Mouse (Mus musculus): ENCODE data around the gene Grip1. TPM values are rescaled to one million over a fixed set of nuclear protein-coding genes. Genes with fewer than 3 reads are reported as not detected.

Grip1 gene
- polyA plus RNA-seq, 1 experiment from 2014 or later = 17.8 TPM

GRCm38 (mm10) chr10:119735011-119735992, 281.7 kb downstream of the Grip1 start:
- Histone ChIP-seq H3K36me3 (ENCODE audit: control insufficient read depth, insufficient read depth, low read length) (no peaks in the 10 kb centered on the region), H3K4me2 (ENCODE audit: low read length) (no peak overlapping the region), H3K9me3 (ENCODE audit: control insufficient read depth, low read length) (no peaks in the 10 kb centered on the region), H3K4me1 (ENCODE audit: control insufficient read depth, insufficient read depth, low read length) (no peaks in the 10 kb centered on the region), H3K4me3 (replicated peaks; ENCODE audit: low read depth, low read length) (no peak overlapping the region), H3K9ac (replicated peaks; ENCODE audit: low read length) (no peak overlapping the region), H3K27me3 (ENCODE audit: control insufficient read depth, insufficient read depth, low read length) (no peaks in the 10 kb centered on the region), H3K27ac (replicated peaks; ENCODE audit: low read depth, low read length) (no peak overlapping the region)
- WGBS = 81% methylated on average over 19 of the region's 19 CpGs
- ATAC-seq (ENCODE audit: low FRiP score, low TSS enrichment) (no peak), DNase-seq (no peak)

- 91% methylated on average over 7 of the region's 7 CpGs for WGBS
- Histone ChIP-seq H3K36me3 (ENCODE audit: control insufficient read depth, insufficient read depth, low read length) (no peaks in the 10 kb centered on the region), H3K9me3 (ENCODE audit: control insufficient read depth, low read length) (no peaks in the 10 kb centered on the region), H3K4me2 (ENCODE audit: low read length) (no peak overlapping the region), H3K27ac (replicated peaks; ENCODE audit: low read depth, low read length) (no peak overlapping the region), H3K9ac (replicated peaks; ENCODE audit: low read length) (no peak overlapping the region), H3K4me3 (replicated peaks; ENCODE audit: low read depth, low read length) (no peak overlapping the region), H3K4me1 (ENCODE audit: control insufficient read depth, insufficient read depth, low read length) (no peaks in the 10 kb centered on the region), H3K27me3 (ENCODE audit: control insufficient read depth, insufficient read depth, low read length) (no peaks in the 10 kb centered on the region)
- ATAC-seq (ENCODE audit: low FRiP score, low TSS enrichment) = no peak
- no peak for DNase-seq
These were observed 285.8 kb downstream of the Grip1 start for GRCm38 (mm10) chr10:119739466-119739865.

GRCm38 (mm10) chr10:119742722-119743121, 289.1 kb downstream of the Grip1 start:
- no peak overlapping the region for H3K9ac ChIP-seq (replicated peaks; ENCODE audit: low read length)
- H3K27ac ChIP-seq (replicated peaks; ENCODE audit: low read depth, low read length) = no peak overlapping the region
- DNase-seq = no peak
- no peaks in the 10 kb centered on the region for H3K36me3 ChIP-seq (ENCODE audit: control insufficient read depth, insufficient read depth, low read length)
- H3K4me2 ChIP-seq (ENCODE audit: low read length) = no peak overlapping the region
- no peak for ATAC-seq (ENCODE audit: low FRiP score, low TSS enrichment)
- H3K9me3 ChIP-seq (ENCODE audit: control insufficient read depth, low read length) = no peaks in the 10 kb centered on the region
- H3K4me3 ChIP-seq (replicated peaks; ENCODE audit: low read depth, low read length) = no peak overlapping the region
- 92% methylated on average over 8 of the region's 8 CpGs for WGBS
- no peaks in the 10 kb centered on the region for H3K27me3 ChIP-seq (ENCODE audit: control insufficient read depth, insufficient read depth, low read length)
- no peaks in the 10 kb centered on the region for H3K4me1 ChIP-seq (ENCODE audit: control insufficient read depth, insufficient read depth, low read length)

DNA sequence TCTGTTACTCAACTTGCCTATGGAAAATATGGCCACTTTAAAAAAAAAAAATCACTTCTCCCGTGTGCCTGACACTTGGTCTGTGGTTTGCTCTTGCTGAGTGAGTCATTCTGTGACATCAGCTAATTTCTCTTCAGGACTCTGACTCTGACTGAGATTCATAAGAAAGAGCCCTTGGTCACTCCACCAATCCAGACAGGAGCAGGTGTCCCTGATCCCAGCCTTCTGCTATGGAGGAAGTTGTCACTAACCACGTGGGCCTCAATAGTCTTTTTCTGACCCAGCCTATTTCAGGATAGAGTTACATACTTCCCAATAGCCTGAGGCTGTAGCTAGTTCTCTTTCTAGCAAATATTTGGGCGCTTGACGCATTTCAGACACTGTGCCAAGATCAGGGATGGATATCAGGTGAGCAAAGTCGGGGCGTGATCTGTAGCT, 298.8 kb downstream of the Grip1 start:
- Histone ChIP-seq H3K4me3 (replicated peaks; ENCODE audit: low read depth, low read length) (no peak overlapping the region), H3K27ac (replicated peaks; ENCODE audit: low read depth, low read length) (no peak overlapping the region), H3K4me1 (ENCODE audit: control insufficient read depth, insufficient read depth, low read length) (no peaks in the 10 kb centered on the region), H3K9me3 (ENCODE audit: control insufficient read depth, low read length) (no peaks in the 10 kb centered on the region), H3K36me3 (ENCODE audit: control insufficient read depth, insufficient read depth, low read length) (no peaks in the 10 kb centered on the region), H3K27me3 (ENCODE audit: control insufficient read depth, insufficient read depth, low read length) (no peaks in the 10 kb centered on the region), H3K4me2 (ENCODE audit: low read length) (no peak overlapping the region), H3K9ac (replicated peaks; ENCODE audit: low read length) (no peak overlapping the region)
- ATAC-seq (ENCODE audit: low FRiP score, low TSS enrichment) (no peak), DNase-seq (no peak)
- 94% methylated on average over 6 of the region's 6 CpGs for WGBS

GRCm38 (mm10) chr10:119756271-119756670, 302.6 kb downstream of the Grip1 start:
- no peak overlapping the region for H3K4me2 ChIP-seq (ENCODE audit: low read length)
- H3K9ac ChIP-seq (replicated peaks; ENCODE audit: low read length) = no peak overlapping the region
- no peaks in the 10 kb centered on the region for H3K9me3 ChIP-seq (ENCODE audit: control insufficient read depth, low read length)
- H3K4me1 ChIP-seq (ENCODE audit: control insufficient read depth, insufficient read depth, low read length) = peaks cover 3% of the 10 kb centered on the region; the same call in 1 of the 2 replicates
- no peaks in the 10 kb centered on the region for H3K36me3 ChIP-seq (ENCODE audit: control insufficient read depth, insufficient read depth, low read length)
- 89% methylated on average over 7 of the region's 7 CpGs for WGBS
- H3K27me3 ChIP-seq (ENCODE audit: control insufficient read depth, insufficient read depth, low read length) = no peaks in the 10 kb centered on the region
- H3K27ac ChIP-seq (replicated peaks; ENCODE audit: low read depth, low read length) = no peak overlapping the region
- DNase-seq = no peak
- ATAC-seq (ENCODE audit: low FRiP score, low TSS enrichment) = no peak
- H3K4me3 ChIP-seq (replicated peaks; ENCODE audit: low read depth, low read length) = no peak overlapping the region

DNA sequence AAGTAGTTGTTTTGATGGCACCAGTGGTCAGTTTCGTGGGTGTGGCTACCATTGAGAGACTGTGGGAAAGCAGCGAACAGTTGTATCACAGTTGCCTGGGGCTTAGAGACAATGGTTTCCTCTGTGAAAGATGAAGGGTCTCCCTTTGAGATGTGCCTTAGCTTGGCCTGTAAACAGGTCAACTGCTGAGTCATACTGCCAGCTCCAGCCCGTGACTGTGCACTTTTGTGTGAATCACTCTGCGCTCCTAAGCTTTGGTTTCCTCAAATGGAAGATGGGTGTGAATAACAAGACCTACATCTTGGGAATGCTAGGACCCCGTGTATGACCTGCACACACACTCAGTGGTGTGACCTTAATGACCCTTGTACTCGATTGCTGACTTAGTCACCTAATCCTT, 303.6 kb downstream of the Grip1 start:
- no peak for ATAC-seq (ENCODE audit: low FRiP score, low TSS enrichment)
- H3K9ac ChIP-seq (replicated peaks; ENCODE audit: low read length) = no peak overlapping the region
- no peak overlapping the region for H3K27ac ChIP-seq (replicated peaks; ENCODE audit: low read depth, low read length)
- DNase-seq = no peak
- WGBS = 82% methylated on average over 6 of the region's 6 CpGs
- no peak overlapping the region for H3K4me3 ChIP-seq (replicated peaks; ENCODE audit: low read depth, low read length)
- no peaks in the 10 kb centered on the region for H3K36me3 ChIP-seq (ENCODE audit: control insufficient read depth, insufficient read depth, low read length)
- H3K27me3 ChIP-seq (ENCODE audit: control insufficient read depth, insufficient read depth, low read length) = no peaks in the 10 kb centered on the region
- H3K4me2 ChIP-seq (ENCODE audit: low read length) = no peak overlapping the region
- peaks cover 12% of the 10 kb centered on the region; the same call in 1 of the 2 replicates for H3K4me1 ChIP-seq (ENCODE audit: control insufficient read depth, insufficient read depth, low read length)
- no peaks in the 10 kb centered on the region for H3K9me3 ChIP-seq (ENCODE audit: control insufficient read depth, low read length)

DNA sequence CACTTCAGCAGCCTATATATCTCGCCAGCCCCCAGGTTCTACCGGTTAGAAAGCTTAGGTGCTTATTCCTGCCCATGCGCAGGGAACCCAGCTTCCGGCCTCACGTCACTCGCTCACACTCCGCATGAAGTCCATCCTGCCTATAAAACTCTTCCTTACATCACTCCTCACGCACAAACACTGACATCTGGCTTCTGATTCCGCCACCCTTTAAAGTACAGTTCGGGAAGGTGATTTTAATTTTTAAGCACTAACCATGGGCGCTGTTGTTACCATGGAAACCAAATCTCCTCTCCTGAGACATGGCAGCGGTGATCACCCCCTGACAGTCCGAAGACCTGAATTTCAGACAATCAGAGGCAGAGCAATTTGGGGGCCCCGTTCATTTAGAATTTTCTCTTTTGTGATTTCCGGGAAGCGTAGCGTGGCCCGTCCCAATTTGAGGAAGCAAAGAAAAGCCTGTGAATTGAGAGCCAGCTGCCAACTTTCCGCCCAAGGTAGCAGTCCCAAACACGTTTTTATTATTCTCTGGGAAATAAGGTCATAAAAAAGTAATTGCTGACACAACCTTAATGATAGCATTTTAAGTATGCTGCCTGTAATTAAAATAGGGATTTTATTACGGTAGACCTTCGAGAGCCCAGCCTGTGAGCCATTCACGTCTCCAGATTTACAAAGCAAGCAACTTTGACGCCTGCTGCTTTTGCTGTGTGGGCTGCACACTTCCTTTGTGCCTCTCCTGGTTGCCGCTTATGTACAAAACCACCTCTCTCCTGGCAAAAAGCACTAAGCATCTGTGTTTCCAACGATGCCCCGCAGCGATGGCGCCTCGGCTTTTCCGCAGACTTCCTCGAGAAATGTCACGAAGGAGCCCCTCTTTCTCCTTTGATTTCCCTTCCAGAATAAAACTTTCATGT, 308.1 kb downstream of the Grip1 start:
- no peak for ATAC-seq (ENCODE audit: low FRiP score, low TSS enrichment)
- Histone ChIP-seq H3K4me3 (replicated peaks; ENCODE audit: low read depth, low read length) (0 out of 2 replicates have a peak overlapping the region, but pooled peaks have one; percentile 5), H3K27ac (replicated peaks; ENCODE audit: low read depth, low read length) (0 out of 2 replicates have a peak overlapping the region, but pooled peaks have one; percentile 2), H3K4me2 (ENCODE audit: low read length) (peak overlapping the region; percentile 22; the same call in 1 of the 2 replicates), H3K36me3 (ENCODE audit: control insufficient read depth, insufficient read depth, low read length) (no peaks in the 10 kb centered on the region), H3K27me3 (ENCODE audit: control insufficient read depth, insufficient read depth, low read length) (no peaks in the 10 kb centered on the region), H3K4me1 (ENCODE audit: control insufficient read depth, insufficient read depth, low read length) (peaks cover 12% of the 10 kb centered on the region; the same call in 1 of the 2 replicates), H3K9ac (replicated peaks; ENCODE audit: low read length) (no peak overlapping the region), H3K9me3 (ENCODE audit: control insufficient read depth, low read length) (no peaks in the 10 kb centered on the region)
- DNase-seq = peak; percentile 59
- WGBS = 71% methylated on average over 33 of the region's 33 CpGs

GRCm38 (mm10) chr10:119778871-119779270, 325.2 kb downstream of the Grip1 start:
- Histone ChIP-seq H3K4me2 (ENCODE audit: low read length) (no peak overlapping the region), H3K9me3 (ENCODE audit: control insufficient read depth, low read length) (no peaks in the 10 kb centered on the region), H3K36me3 (ENCODE audit: control insufficient read depth, insufficient read depth, low read length) (no peaks in the 10 kb centered on the region), H3K9ac (replicated peaks; ENCODE audit: low read length) (no peak overlapping the region), H3K27me3 (ENCODE audit: control insufficient read depth, insufficient read depth, low read length) (no peaks in the 10 kb centered on the region), H3K4me3 (replicated peaks; ENCODE audit: low read depth, low read length) (no peak overlapping the region), H3K27ac (replicated peaks; ENCODE audit: low read depth, low read length) (0 out of 2 replicates have a peak overlapping the region, but pooled peaks have one; percentile 32), H3K4me1 (ENCODE audit: control insufficient read depth, insufficient read depth, low read length) (peaks cover 8% of the 10 kb centered on the region; the same call in 1 of the 2 replicates)
- ATAC-seq (ENCODE audit: low FRiP score, low TSS enrichment) (no peak), DNase-seq (no peak)
- WGBS = 77% methylated on average over 5 of the region's 5 CpGs
